Mouse (Mus musculus) forebrain, embryonic 15.5 days (tissue): ENCODE results near the gene Elk3. TPM values are rescaled to one million over a fixed set of nuclear protein-coding genes. Genes with fewer than 3 reads are reported as not detected.

Source experiments
- ATAC-seq: fragments of 200-750 bp; cut with Nextera tagmentation; replicated peaks from 2 replicates; pipeline ENCODE4 v1.8.0; 2017; ENCODE audit warnings: mild to moderate bottlenecking, moderate TSS enrichment, moderate library complexity
- H3K27ac ChIP-seq: fragments of 300-500 bp; sonication (generic); replicated peaks from 2 replicates; pipeline ENCODE4 v1.5.1; 2015; ENCODE audit warnings: mild to moderate bottlenecking, inconsistent platforms
- H3K27me3 ChIP-seq: fragments of 300-500 bp; sonication (generic); 2 replicates; pipeline ENCODE4 v1.6.1; 2015; ENCODE audit warnings: inconsistent platforms
- H3K36me3 ChIP-seq: fragments of 300-500 bp; sonication (generic); 2 replicates; pipeline ENCODE4 v1.6.1; 2015; ENCODE audit warnings: mild to moderate bottlenecking, inconsistent platforms
- H3K4me1 ChIP-seq: fragments of 300-500 bp; sonication (generic); 2 replicates; pipeline ENCODE4 v1.6.1; 2015; ENCODE audit warnings: inconsistent platforms
- H3K4me2 ChIP-seq: fragments of 300-500 bp; sonication (generic); replicated peaks from 2 replicates; pipeline ENCODE4 v1.6.1; 2015; ENCODE audit warnings: mild to moderate bottlenecking, inconsistent platforms
- H3K4me3 ChIP-seq: fragments of 300-500 bp; sonication (generic); 2 replicates; pipeline ENCODE4 v1.5.1; 2015; ENCODE audit warnings: mild to moderate bottlenecking, inconsistent platforms
- H3K9ac ChIP-seq: fragments of 300-500 bp; sonication (generic); replicated peaks from 2 replicates; pipeline ENCODE4 v1.6.1; 2015; ENCODE audit warnings: mild to moderate bottlenecking, inconsistent platforms
- H3K9me3 ChIP-seq: fragments of 300-500 bp; sonication (generic); 2 replicates; pipeline ENCODE4 v1.6.1; 2016; ENCODE audit warnings: inconsistent platforms
- WGBS: fragments of 180-500 bp; shearing (Covaris S2); methylation state at CpG from one replicate; pipeline ENCODE4 v1.1.7; 2015; ENCODE audit warnings: mixed read lengths; 5-methylcytosine and 5-hydroxymethylcytosine counted together
- polyA plus RNA-seq: library from polyadenylated mRNA; unstranded; fragments of >200 nt; fragmentation: Nextera tagmentation; extraction: Ambion mirVana; gene quantifications from 2 replicates; pipeline ENCODE4 v1.2.1, GENCODE M21; 2015

Gene Elk3
- polyA plus RNA-seq, 1 experiment from 2014 or later = 7.9 TPM

DNA sequence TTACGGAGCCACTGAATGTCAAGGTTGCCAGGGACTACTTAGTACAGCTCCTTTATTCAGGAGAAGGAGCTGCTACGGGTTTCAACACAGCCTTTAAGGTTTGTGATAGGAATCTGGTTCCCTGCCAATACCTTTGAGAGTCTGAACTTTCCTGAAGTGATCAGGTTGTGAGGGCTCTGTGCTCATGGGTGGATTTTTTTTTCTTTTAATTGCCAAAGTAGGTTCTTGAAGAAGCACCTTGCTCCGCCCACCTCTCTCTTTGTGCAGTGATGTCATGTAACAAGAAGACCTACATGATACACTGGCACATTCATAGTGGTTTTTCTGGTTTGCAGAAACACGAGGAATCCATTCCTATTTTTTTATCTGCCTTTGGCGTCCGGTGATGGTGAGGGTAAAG lies 16.3 kb upstream of the Elk3 start:
- H3K4me1 ChIP-seq = no peaks in the 10 kb centered on the region
- no peak overlapping the region for H3K4me2 ChIP-seq
- no peaks in the 10 kb centered on the region for H3K27me3 ChIP-seq
- no peak overlapping the region for H3K4me3 ChIP-seq
- no peak overlapping the region for H3K9ac ChIP-seq
- H3K27ac ChIP-seq = no peak overlapping the region
- 80% methylated on average over 6 of the region's 6 CpGs for WGBS
- H3K36me3 ChIP-seq = no peaks in the 10 kb centered on the region
- H3K9me3 ChIP-seq = no peaks in the 10 kb centered on the region
- ATAC-seq = no peak

DNA sequence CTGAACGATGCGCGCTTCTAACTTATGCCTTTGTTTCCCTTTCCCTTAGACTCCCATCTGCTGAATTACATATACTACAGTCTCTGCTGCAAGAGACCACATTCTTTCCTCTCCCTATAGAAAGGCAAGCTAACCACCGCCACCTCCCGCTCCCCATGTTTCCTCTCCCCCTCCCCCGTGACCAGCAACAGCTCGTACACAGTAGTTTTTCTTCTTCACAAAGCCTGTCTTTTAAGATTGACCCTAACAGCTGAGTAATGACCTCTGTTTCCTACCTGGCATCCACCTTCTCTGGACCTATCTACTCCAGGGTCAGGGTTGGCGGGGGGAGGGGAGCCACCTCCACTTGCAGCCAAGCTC lies 15.8 kb upstream of the Elk3 start:
- no peaks in the 10 kb centered on the region for H3K9me3 ChIP-seq
- no peak overlapping the region for H3K27ac ChIP-seq
- 77% methylated on average over 8 of the region's 8 CpGs for WGBS
- H3K27me3 ChIP-seq = no peaks in the 10 kb centered on the region
- H3K4me2 ChIP-seq = no peak overlapping the region
- no peak overlapping the region for H3K4me3 ChIP-seq
- no peaks in the 10 kb centered on the region for H3K36me3 ChIP-seq
- no peak overlapping the region for H3K9ac ChIP-seq
- no peaks in the 10 kb centered on the region for H3K4me1 ChIP-seq
- no peak for ATAC-seq

DNA sequence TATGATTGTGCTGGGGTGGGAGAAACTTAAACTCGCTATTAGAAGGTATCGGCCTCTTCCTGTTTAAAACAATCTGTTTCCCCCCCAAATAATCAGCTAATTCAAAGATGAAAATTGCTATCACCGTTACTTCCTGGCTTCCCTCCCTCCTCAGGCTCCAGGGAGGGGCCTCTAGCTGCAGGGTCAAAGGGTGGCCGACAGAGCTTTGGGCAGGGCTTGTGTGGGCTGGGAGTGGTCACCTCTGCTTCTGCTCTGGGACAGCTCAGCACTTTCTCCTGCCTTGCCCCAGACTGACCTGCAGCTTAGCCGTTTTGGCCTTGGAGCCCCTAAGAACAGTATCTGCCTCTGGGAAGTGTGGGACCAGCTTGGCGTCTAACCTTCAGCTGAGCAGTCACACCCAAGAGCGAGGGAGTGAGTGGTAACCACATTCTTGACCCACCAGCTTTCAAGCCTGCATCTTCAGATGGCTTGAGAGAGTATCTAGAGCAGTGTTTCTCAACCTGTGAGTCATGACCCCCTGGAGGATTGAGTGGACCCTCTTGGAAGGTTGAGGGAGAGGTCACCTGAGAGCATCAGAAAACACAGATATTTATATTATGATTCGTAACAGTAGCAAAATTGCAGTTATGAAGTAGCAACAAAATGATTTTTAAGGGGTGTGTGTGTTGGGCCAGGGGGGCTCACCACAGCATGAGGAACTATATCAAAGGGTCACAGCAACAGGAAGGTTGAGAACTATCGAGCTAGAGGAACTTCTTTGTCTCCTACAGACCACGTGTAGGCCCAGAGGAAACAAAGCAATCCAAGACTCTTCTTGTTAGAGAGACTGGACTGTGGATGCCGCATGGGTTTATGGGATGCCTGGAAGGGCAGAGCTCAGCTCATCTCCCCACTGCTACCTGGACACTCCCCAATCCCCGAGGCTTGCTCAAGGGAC lies 15.1 kb upstream of the Elk3 start:
- H3K9me3 ChIP-seq = no peaks in the 10 kb centered on the region
- no peak overlapping the region for H3K27ac ChIP-seq
- no peak overlapping the region for H3K4me3 ChIP-seq
- no peak for ATAC-seq
- no peak overlapping the region for H3K9ac ChIP-seq
- H3K36me3 ChIP-seq = no peaks in the 10 kb centered on the region
- WGBS = 83% methylated on average over 12 of the region's 12 CpGs
- H3K4me2 ChIP-seq = no peak overlapping the region
- H3K27me3 ChIP-seq = no peaks in the 10 kb centered on the region
- H3K4me1 ChIP-seq = no peaks in the 10 kb centered on the region

DNA sequence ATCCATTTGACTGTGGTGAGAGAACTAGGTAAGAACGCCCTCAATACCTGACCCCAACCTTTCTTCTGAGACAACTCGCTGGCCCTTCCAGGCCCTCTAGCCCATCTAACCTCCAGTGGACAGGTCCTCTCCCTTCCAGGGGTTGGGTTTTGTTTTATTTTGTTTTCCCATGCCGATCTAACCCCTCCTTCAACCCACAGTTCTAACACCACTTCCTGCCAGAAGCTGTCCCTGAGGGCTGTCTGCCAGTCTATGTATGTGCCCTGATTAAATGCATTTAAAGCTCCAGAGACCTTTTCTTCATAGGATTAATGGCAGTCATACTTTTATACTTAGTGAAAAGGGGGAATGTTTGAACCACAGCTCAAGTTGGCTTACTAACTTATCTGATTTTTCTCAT lies 14.4 kb upstream of the Elk3 start:
- 83% methylated on average over 3 of the region's 3 CpGs for WGBS
- no peak for ATAC-seq
- Histone ChIP-seq H3K36me3 (no peaks in the 10 kb centered on the region), H3K9ac (no peak overlapping the region), H3K4me2 (no peak overlapping the region), H3K27me3 (no peaks in the 10 kb centered on the region), H3K27ac (no peak overlapping the region), H3K4me1 (no peaks in the 10 kb centered on the region), H3K9me3 (no peaks in the 10 kb centered on the region), H3K4me3 (no peak overlapping the region)

DNA sequence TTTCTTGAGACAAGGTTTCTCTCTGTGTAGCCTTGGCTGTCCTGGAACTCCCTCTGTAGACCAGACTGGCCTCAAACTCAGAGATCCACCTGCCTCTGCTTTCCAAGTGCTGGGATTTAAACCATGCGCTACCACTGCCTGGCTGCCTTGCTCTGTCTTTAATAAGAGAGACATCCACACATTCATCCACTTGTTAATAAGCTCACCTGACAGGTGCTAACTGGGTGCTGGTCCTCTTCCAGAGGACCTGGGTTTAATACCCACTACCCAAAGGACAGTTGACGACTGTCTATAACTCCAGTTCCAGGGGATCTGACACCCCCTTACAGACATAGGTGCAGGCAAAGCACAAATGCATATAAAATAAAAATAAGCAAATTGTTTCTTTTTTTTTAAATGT lies 13.5 kb upstream of the Elk3 start:
- no peak for ATAC-seq
- Histone ChIP-seq H3K4me1 (no peaks in the 10 kb centered on the region), H3K27me3 (no peaks in the 10 kb centered on the region), H3K9me3 (no peaks in the 10 kb centered on the region), H3K4me2 (no peak overlapping the region), H3K4me3 (no peak overlapping the region), H3K27ac (no peak overlapping the region), H3K9ac (no peak overlapping the region), H3K36me3 (no peaks in the 10 kb centered on the region)
- WGBS = 100% methylated on average over 2 of the region's 2 CpGs

DNA sequence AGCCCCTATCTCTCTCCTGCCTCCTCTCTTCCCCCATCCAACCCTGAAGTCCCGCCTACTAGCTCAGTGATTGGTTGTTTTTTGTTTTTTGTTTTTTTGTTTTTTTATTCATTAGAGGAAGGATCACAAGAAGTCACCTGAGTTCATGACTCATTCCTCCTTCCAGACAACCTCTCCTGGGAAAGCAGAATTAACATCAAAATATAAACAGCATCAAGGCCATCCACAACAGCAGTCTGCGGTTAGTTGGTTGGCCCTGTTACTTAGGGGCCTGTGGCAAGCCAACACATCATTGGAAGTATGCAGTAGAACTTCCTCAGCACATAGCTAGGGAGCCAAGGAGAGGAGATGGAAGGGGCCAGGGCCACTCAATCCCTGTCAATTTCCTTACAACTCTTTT lies 12.7 kb upstream of the Elk3 start:
- Histone ChIP-seq H3K9ac (no peak overlapping the region), H3K27ac (no peak overlapping the region), H3K4me2 (no peak overlapping the region), H3K27me3 (no peaks in the 10 kb centered on the region), H3K36me3 (no peaks in the 10 kb centered on the region), H3K4me1 (no peaks in the 10 kb centered on the region), H3K9me3 (no peaks in the 10 kb centered on the region), H3K4me3 (no peak overlapping the region)
- WGBS = 93% methylated on average over 2 of the region's 2 CpGs
- no peak for ATAC-seq

DNA sequence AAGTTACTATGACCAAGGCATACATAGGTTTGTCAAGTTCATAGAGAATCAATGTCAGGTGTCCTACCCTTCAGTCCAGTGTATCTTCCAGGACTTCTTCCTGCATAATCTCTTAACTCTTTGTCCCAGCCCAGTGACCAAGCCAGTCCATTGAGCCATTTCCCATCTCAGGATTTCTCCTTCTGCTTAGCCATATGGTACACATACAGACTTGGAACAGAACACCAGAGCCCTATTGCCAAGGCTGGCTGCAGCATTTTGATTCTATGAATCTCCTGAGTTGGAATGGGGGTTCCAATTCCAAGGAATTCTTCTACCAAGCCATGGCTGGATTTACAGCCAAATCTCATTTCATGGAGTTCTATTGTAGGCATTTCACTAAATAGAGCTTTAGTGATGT lies 10.8 kb upstream of the Elk3 start:
- H3K9me3 ChIP-seq = no peaks in the 10 kb centered on the region
- no peak overlapping the region for H3K9ac ChIP-seq
- ATAC-seq = no peak
- H3K36me3 ChIP-seq = no peaks in the 10 kb centered on the region
- no peak overlapping the region for H3K4me3 ChIP-seq
- no peaks in the 10 kb centered on the region for H3K27me3 ChIP-seq
- H3K4me1 ChIP-seq = no peaks in the 10 kb centered on the region
- no peak overlapping the region for H3K4me2 ChIP-seq
- H3K27ac ChIP-seq = no peak overlapping the region

DNA sequence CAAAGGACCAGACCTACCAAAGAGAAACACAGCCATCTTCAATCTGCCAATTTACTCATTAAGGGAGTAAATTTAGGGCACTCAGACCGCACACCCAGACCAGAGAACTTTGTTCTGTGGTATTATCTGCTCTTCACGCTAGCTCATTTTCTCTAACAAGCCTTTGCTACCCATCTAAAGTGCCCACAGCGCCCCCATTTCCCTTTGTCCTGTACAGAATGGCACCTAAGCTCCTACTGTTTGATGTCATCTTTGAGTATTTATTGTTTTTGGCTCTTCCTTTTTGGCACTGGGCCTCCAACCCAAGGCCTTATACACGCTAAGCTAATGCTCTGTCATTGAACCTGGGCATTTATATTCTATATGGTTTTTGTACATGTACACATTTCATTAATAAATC lies 9.2 kb upstream of the Elk3 start:
- no peaks in the 10 kb centered on the region for H3K36me3 ChIP-seq
- WGBS = 67% methylated on average over 4 of the region's 4 CpGs
- no peaks in the 10 kb centered on the region for H3K9me3 ChIP-seq
- no peak overlapping the region for H3K4me2 ChIP-seq
- H3K4me1 ChIP-seq = no peaks in the 10 kb centered on the region
- H3K27ac ChIP-seq = no peak overlapping the region
- H3K27me3 ChIP-seq = no peaks in the 10 kb centered on the region
- ATAC-seq = no peak
- no peak overlapping the region for H3K4me3 ChIP-seq
- no peak overlapping the region for H3K9ac ChIP-seq

DNA sequence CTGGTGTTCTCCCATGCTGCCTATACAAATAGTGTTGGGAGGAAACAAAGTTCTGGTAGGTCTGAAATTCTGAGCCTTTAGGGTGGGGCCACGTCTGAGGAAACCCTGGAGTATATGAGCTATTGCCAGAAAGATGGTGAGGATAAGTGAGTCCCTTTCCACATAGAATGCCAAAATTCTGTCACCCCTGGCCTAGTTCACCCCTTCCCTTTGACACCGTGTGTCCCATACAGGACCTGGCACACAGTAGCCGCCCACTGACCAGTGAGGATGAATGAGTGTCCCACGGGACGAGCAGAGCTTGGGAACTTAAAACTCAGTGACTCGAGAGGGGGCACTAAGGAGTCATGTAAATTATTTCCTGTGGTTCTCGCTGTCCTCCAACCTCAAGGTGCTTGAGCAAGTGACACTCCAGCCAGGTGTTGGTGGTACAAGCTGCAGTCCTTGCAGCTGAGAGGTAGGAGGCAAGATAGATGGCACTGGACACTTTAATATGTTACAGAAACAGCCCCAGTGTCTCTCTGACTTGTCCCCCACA lies 8.7 kb upstream of the Elk3 start:
- 84% methylated on average over 7 of the region's 7 CpGs for WGBS
- H3K4me1 ChIP-seq = no peaks in the 10 kb centered on the region
- no peaks in the 10 kb centered on the region for H3K9me3 ChIP-seq
- H3K27ac ChIP-seq = no peak overlapping the region
- no peak overlapping the region for H3K9ac ChIP-seq
- H3K4me2 ChIP-seq = no peak overlapping the region
- ATAC-seq = no peak
- H3K27me3 ChIP-seq = no peaks in the 10 kb centered on the region
- H3K4me3 ChIP-seq = no peak overlapping the region
- H3K36me3 ChIP-seq = no peaks in the 10 kb centered on the region

DNA sequence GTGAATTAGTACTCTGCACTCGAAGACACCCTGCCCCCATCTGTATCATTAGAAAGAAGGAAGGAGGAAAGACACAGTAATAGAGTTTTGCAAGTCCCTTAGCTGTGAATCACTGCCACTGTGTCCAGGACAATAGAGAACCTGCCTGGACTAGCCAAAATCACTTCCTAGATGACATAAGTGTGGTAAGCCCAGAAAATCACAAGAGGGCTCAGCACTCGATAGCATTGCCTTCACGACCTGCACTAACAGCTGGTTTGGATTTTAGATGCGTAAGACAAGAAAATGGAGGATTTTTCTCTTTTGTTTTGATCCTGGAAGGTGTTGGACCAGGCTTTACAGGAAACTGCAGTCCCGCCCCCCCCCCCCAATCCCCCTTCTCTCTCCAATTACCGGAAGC lies 6.0 kb upstream of the Elk3 start:
- no peak for ATAC-seq
- no peak overlapping the region for H3K27ac ChIP-seq
- no peaks in the 10 kb centered on the region for H3K9me3 ChIP-seq
- no peaks in the 10 kb centered on the region for H3K27me3 ChIP-seq
- no peak overlapping the region for H3K4me2 ChIP-seq
- H3K36me3 ChIP-seq = no peaks in the 10 kb centered on the region
- no peak overlapping the region for H3K9ac ChIP-seq
- WGBS = 69% methylated on average over 6 of the region's 6 CpGs
- H3K4me3 ChIP-seq = no peak overlapping the region
- no peaks in the 10 kb centered on the region for H3K4me1 ChIP-seq

DNA sequence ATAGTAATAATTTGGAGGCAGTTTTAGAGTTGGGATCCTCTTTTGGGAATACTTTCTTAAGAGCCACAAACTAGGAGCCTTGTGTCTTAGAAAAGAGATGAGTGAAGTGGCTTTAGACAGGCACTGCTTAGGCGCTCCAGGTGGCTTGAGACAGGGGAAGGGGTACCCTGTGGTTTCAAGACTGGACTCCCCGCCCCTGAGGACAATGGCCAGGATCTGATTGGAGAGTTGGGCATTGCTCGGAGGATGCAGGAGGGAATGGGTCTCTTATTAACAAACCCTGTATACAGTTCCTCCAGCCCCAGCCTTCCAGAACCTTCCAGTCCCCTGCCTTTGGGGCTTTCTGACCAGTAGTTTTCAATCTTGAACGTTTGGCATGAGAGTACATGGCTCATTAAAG lies 641 bp upstream of the Elk3 start:
- peaks cover 19% of the 10 kb centered on the region for H3K4me1 ChIP-seq
- H3K4me2 ChIP-seq = peak overlapping the region; percentile 98; the same call in 1 of the 2 replicates
- H3K27ac ChIP-seq = no peak overlapping the region
- H3K9ac ChIP-seq = no peak overlapping the region
- no peaks in the 10 kb centered on the region for H3K36me3 ChIP-seq
- WGBS = 6% methylated on average over 4 of the region's 4 CpGs
- ATAC-seq = no peak
- 0 out of 2 replicates have a peak, but pooled peaks cover 2% of the 10 kb centered on the region for H3K27me3 ChIP-seq
- no peaks in the 10 kb centered on the region for H3K9me3 ChIP-seq
- H3K4me3 ChIP-seq = peak overlapping the region; percentile 59

DNA sequence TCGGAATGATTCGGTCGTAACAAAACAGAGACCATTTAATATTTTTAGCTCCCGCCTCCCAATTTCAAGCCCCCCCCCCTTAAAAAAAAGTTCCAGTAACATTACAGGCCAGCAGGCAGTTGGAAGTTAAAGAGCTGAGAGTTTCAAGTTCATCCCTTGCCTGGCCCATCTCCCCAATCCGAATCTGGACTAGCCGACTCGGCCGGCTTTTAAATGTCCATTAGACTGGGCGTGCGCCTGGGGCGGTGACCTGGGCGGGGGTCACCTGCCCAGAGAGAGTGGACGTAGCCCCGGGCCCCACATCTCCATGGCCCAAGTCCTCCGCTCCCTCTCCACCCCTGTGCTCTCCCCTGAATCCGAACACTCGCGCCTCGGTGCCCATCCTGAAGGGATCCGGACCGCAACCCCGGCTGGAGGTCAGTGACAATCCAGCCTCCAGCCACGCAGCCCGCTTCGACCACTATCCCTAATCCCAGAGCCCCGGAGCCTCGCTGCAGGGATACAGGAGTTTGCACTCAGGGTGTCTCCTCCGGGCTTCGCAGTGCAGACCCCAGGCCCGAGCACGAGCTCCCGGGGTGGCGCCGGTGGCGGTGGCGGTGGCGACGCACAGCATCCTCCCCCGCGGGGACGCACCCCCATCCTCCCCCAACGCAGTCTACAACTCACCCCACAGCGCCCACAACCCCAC lies 857 bp downstream of the Elk3 start:
- Histone ChIP-seq H3K4me1 (peaks cover 19% of the 10 kb centered on the region), H3K4me2 (peak overlapping the region; percentile 98), H3K27me3 (0 out of 2 replicates have a peak, but pooled peaks cover 2% of the 10 kb centered on the region), H3K4me3 (peak overlapping the region; percentile 59), H3K36me3 (no peaks in the 10 kb centered on the region), H3K27ac (peak overlapping the region; percentile 69), H3K9ac (peak overlapping the region; percentile 63), H3K9me3 (no peaks in the 10 kb centered on the region)
- WGBS = under 1% methylated on average over 43 of the region's 43 CpGs
- peak; percentile 58 for ATAC-seq
